Mouse (Mus musculus) forebrain, embryonic 13.5 days (tissue): ENCODE measurements at regions not wholly inside any gene's neighbourhood (a gene's known extent, or its start where the extent isn't known, plus 50 kb on each side); places are given as distances from the start of the nearest gene placed in this dataset.
A peak's percentile ranks its signal among the peaks of the same experiment; 100 is the strongest.

ENCODE experiments used
- ATAC-seq: fragments of 200-750 bp; cut with Nextera tagmentation; 2 replicates; pipeline ENCODE4 v1.8.0; 2017
- H3K27ac ChIP-seq: fragments of 300-500 bp; sonication (generic); 2 replicates; pipeline ENCODE4 v1.5.1; 2015; ENCODE audit warnings: inconsistent platforms, mild to moderate bottlenecking, moderate library complexity
- H3K27me3 ChIP-seq: fragments of 300-500 bp; sonication (generic); 2 replicates; pipeline ENCODE4 v1.6.1; 2015; ENCODE audit warnings: mild to moderate bottlenecking, inconsistent platforms
- H3K36me3 ChIP-seq: fragments of 300-500 bp; sonication (generic); 2 replicates; pipeline ENCODE4 v1.6.1; 2015; ENCODE audit warnings: mild to moderate bottlenecking, inconsistent platforms; ENCODE audit not compliant: poor library complexity, severe bottlenecking
- H3K4me1 ChIP-seq: fragments of 300-500 bp; sonication (generic); 2 replicates; pipeline ENCODE4 v1.6.1; 2015; ENCODE audit warnings: inconsistent platforms
- H3K4me2 ChIP-seq: fragments of 300-500 bp; sonication (generic); 2 replicates; pipeline ENCODE4 v1.6.1; 2015; ENCODE audit warnings: inconsistent platforms, mild to moderate bottlenecking, moderate library complexity
- H3K4me3 ChIP-seq: fragments of 300-500 bp; sonication (generic); 2 replicates; pipeline ENCODE4 v1.5.1; 2015; ENCODE audit warnings: mild to moderate bottlenecking, inconsistent platforms
- H3K9ac ChIP-seq: fragments of 300-500 bp; sonication (generic); 2 replicates; pipeline ENCODE4 v1.6.1; 2015; ENCODE audit warnings: mild to moderate bottlenecking, inconsistent platforms
- H3K9me3 ChIP-seq: fragments of 300-500 bp; sonication (generic); replicated peaks from 2 replicates; pipeline ENCODE4 v1.6.1; 2016; ENCODE audit warnings: inconsistent platforms
- WGBS: fragments of 180-500 bp; shearing (Covaris S2); methylation state at CpG from one replicate; pipeline ENCODE4 v1.1.7; 2015; 5-methylcytosine and 5-hydroxymethylcytosine counted together

DNA sequence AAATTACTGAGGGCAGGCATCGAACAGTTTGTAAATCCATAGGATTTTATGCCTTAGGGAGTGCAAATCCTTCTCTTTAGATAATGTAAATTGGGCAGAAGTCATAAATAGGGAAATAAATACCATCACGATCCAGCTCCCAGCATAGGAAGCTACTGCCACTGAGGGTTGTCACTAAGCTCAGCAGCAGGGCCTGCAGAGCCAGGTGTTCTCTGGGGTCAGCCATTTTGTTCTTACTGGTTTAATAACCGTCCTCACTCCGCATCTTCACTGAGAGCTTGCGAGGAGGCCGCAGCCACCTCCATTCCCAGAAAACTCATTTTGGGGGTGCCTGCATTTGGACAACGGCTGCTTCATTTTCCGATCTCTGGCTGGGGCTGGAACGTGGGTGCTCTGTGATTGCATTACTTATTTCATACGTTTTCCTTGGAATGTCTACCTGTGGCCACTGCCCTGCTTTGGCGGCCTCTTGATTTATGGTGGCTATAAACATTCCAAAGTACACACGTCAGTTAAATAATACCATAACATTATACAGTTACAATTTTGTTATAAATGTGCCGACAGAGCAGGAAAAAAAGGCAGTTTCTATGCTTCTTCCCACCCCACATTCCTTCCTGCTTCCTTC lies 97.9 kb upstream of the Stx16 start:
- Histone ChIP-seq H3K4me2 (no peak overlapping the region), H3K27me3 (no peaks in the 10 kb centered on the region), H3K4me1 (no peaks in the 10 kb centered on the region), H3K27ac (no peak overlapping the region), H3K4me3 (no peak overlapping the region), H3K9me3 (peaks cover 7% of the 10 kb centered on the region), H3K36me3 (no peaks in the 10 kb centered on the region), H3K9ac (no peak overlapping the region)
- 78% methylated on average over 13 of the region's 13 CpGs for WGBS
- no peak for ATAC-seq

DNA sequence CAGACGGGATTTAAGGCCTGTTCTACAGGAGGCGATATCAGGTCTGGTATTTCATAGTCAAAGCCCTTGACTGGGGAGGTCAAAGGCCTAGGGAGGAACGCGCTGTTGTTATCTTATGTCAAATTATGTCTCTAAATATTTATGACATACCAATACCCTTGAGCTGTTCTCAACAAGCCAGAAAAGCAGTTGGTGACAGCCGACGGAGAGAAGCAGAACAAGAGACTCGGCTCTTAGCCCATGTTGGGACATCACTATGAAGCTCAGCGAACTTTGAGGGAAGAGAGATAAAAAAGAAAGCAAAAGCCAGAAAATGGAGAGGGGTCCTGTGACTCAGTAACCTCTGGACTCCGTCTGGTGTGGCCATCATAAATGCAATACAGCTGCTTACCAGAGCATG lies 95.1 kb upstream of the Stx16 start:
- no peaks in the 10 kb centered on the region for H3K27me3 ChIP-seq
- H3K4me3 ChIP-seq = no peak overlapping the region
- no peak for ATAC-seq
- H3K4me2 ChIP-seq = no peak overlapping the region
- 93% methylated on average over 9 of the region's 9 CpGs for WGBS
- no peak overlapping the region for H3K27ac ChIP-seq
- no peak overlapping the region for H3K9ac ChIP-seq
- H3K9me3 ChIP-seq = no peaks in the 10 kb centered on the region; the same call in 1 of the 2 replicates
- H3K4me1 ChIP-seq = no peaks in the 10 kb centered on the region
- no peaks in the 10 kb centered on the region for H3K36me3 ChIP-seq

DNA sequence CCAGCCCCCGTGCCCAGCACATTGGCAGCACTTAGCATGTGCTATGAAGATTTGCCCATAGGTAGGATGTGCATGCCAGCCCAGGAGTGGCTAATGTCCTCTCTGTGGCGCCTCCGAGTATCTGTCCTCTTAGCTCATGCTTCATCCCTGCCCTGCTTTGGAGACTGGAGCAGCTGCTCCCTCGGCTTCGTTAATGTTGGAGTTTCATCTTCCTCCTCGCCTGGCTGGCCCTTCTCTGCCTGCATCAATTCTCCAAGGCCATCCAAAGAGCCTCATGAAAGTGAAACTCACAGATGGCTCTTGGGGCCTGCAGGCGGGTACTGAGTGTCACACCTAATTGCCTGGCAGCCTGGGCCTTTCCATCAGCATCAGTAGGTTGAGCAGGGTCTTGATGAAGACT lies 88.6 kb upstream of the Stx16 start:
- Histone ChIP-seq H3K4me1 (peaks cover 13% of the 10 kb centered on the region; the same call in 1 of the 2 replicates), H3K9me3 (no peaks in the 10 kb centered on the region; the same call in 1 of the 2 replicates), H3K27me3 (no peaks in the 10 kb centered on the region), H3K36me3 (no peaks in the 10 kb centered on the region), H3K9ac (no peak overlapping the region), H3K27ac (no peak overlapping the region), H3K4me3 (no peak overlapping the region), H3K4me2 (no peak overlapping the region)
- 88% methylated on average over 7 of the region's 7 CpGs for WGBS
- ATAC-seq = no peak

DNA sequence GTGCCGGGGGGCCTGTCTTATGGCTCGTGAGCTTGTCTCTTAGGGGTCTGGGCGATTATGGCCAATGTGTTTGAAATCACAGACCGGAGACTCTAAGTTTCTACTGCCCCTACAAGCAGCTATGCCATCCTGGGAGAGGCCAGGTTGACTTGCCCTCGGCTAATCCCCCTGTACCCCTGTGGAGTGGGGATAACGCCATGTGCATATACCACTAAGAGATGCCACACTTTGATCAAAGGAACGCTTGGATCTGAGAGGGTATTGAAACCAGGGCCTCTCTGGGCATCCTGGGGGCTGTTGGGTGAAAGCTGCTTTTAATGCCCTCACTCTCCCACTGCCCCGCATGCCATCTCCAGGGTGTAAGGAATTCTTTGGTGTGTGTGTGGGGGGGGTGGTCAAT lies 88.2 kb upstream of the Stx16 start:
- Histone ChIP-seq H3K27ac (no peak overlapping the region), H3K4me3 (no peak overlapping the region), H3K4me2 (no peak overlapping the region), H3K27me3 (no peaks in the 10 kb centered on the region), H3K4me1 (peaks cover 13% of the 10 kb centered on the region; the same call in 1 of the 2 replicates), H3K36me3 (no peaks in the 10 kb centered on the region), H3K9me3 (no peaks in the 10 kb centered on the region), H3K9ac (no peak overlapping the region)
- 86% methylated on average over 8 of the region's 8 CpGs for WGBS
- no peak for ATAC-seq

DNA sequence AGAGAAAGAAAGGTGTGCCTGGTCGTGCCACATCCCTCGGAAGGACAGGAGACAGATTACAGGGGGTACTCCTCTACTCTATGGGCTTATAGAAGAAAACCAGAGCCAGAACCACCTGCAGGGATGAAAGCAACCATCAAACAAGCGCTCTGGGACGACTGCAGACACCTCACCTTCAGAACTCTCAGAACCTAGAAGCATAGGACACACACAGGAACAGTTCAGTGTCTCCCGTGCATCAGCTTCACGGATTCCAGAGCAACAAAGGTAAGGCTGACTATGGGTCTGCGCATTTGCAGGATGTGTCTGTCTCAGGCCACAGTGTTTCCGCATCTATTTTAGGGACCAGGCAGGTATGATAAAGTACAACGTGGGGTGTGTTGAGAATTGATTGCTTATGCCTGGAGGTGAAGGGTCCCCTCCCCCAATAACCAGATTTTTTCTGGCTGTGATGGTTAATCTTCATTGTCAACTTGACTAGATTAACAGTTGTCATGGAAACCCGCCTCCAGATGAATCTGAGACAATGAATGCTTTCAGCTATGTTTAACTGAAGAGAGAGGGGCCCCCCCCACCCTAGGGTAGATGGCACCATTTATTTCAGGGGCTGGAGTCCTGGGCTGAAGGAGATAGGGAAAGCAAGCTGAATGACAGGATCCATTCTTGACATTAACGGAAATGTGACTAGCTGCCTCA lies 87.3 kb upstream of the Stx16 start:
- no peak overlapping the region for H3K9ac ChIP-seq
- H3K4me1 ChIP-seq = peaks cover 14% of the 10 kb centered on the region
- no peak overlapping the region for H3K4me3 ChIP-seq
- 70% methylated on average over 11 of the region's 11 CpGs for WGBS
- H3K27me3 ChIP-seq = no peaks in the 10 kb centered on the region
- no peak overlapping the region for H3K4me2 ChIP-seq
- ATAC-seq = no peak
- no peak overlapping the region for H3K27ac ChIP-seq
- no peaks in the 10 kb centered on the region for H3K9me3 ChIP-seq
- no peaks in the 10 kb centered on the region for H3K36me3 ChIP-seq

DNA sequence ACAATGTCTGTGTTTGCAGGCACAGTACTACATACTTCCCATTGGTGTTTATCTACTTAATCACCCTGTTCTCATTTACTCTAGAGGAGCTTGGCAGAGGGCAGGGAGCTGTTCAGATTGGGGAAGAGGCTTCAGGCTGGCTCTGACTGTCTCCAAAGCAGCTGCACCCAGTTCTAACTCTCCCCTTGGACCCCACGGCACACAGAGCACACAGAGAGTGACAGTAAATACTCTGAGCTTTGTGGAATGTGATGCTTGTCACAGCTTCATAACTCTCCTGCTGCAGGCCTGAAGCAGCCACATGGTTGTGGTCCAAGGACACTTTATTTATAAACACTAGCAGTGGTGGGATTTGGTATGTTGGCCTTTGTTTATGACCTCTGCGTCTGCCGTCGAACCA lies 85.4 kb upstream of the Stx16 start:
- no peak overlapping the region for H3K27ac ChIP-seq
- 93% methylated on average over 4 of the region's 4 CpGs for WGBS
- no peaks in the 10 kb centered on the region for H3K9me3 ChIP-seq
- no peak overlapping the region for H3K4me2 ChIP-seq
- H3K27me3 ChIP-seq = no peaks in the 10 kb centered on the region
- no peak overlapping the region for H3K4me3 ChIP-seq
- peaks cover 24% of the 10 kb centered on the region for H3K4me1 ChIP-seq
- ATAC-seq = no peak
- no peak overlapping the region for H3K9ac ChIP-seq
- no peaks in the 10 kb centered on the region for H3K36me3 ChIP-seq

DNA sequence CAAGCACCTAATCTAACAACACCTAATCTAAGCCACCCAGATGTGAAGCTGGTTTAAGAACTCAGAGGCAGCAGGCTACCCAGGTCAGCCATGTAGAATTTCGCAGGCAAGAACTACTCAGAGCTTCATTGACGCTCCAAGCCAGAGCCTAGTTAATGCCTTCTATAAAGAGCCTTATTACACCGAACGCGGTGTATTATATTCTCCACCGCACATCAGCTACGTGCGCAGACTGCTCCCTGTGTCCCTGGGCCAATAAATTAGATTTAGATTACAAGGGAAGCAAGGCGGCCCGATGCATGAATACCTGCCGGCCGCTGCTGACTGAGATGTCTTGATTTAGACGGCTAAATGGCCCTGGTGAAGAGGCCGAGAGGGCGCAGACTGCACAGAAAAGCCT lies 84.7 kb upstream of the Stx16 start:
- H3K4me1 ChIP-seq = peaks cover 24% of the 10 kb centered on the region
- H3K4me3 ChIP-seq = no peak overlapping the region
- no peaks in the 10 kb centered on the region for H3K9me3 ChIP-seq
- no peaks in the 10 kb centered on the region for H3K36me3 ChIP-seq
- 90% methylated on average over 15 of the region's 15 CpGs for WGBS
- H3K27me3 ChIP-seq = no peaks in the 10 kb centered on the region
- no peak overlapping the region for H3K9ac ChIP-seq
- no peak overlapping the region for H3K4me2 ChIP-seq
- H3K27ac ChIP-seq = no peak overlapping the region; the same call in 1 of the 2 replicates
- no peak for ATAC-seq

DNA sequence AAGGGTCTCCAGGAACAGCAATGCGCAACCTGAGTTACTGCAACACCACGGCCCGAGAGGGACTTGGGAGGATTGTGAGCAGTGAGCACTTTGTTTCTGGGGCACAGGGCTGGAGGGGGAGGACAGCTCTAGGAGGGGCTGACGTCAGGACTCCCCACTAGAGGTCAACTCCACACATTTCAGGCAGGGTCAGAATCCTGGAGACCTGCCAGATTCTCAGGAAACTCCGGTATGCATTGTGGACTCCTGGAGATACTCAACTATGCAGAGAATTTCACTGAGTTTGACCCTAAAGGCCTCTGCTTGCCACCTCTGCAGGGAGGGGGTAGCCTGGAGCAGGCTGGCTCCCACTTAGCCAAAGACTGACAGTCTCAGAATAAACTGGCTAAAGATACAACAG lies 84.1 kb upstream of the Stx16 start:
- Histone ChIP-seq H3K4me3 (no peak overlapping the region), H3K27ac (no peak overlapping the region), H3K4me2 (no peak overlapping the region), H3K9me3 (no peaks in the 10 kb centered on the region), H3K27me3 (no peaks in the 10 kb centered on the region), H3K9ac (no peak overlapping the region), H3K4me1 (peaks cover 24% of the 10 kb centered on the region), H3K36me3 (no peaks in the 10 kb centered on the region)
- WGBS = 50% methylated on average over 5 of the region's 5 CpGs
- peak; percentile 42 for ATAC-seq

DNA sequence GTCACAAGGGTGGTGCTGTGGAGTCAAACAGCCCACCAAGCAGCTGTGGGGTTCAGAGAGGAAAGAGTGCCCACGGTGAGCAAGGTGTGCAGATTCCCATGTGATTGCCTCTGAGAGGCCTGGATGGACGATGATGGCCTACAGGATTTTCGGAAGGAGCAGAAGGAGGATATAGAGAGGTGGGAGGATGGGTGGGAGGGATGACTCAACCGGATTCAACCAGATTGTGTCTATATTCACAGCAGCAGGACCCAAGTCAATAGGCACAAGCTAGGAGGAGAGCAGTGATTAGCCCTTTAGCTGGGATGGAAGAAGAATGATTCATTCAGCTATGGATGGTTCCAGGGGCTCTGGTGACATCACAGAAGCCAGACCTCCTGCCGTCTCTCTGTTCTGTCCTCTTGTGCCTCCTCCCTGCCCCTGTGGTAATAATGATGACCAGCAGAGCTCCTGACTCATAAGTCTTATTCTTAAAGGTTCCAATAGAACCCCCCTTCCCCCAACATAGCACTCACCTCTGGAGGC lies 82.6 kb upstream of the Stx16 start:
- Histone ChIP-seq H3K4me2 (no peak overlapping the region), H3K4me1 (peaks cover 24% of the 10 kb centered on the region), H3K9me3 (no peaks in the 10 kb centered on the region), H3K9ac (no peak overlapping the region), H3K4me3 (no peak overlapping the region), H3K27ac (no peak overlapping the region), H3K36me3 (no peaks in the 10 kb centered on the region), H3K27me3 (no peaks in the 10 kb centered on the region)
- 84% methylated on average over 5 of the region's 5 CpGs for WGBS
- no peak for ATAC-seq

DNA sequence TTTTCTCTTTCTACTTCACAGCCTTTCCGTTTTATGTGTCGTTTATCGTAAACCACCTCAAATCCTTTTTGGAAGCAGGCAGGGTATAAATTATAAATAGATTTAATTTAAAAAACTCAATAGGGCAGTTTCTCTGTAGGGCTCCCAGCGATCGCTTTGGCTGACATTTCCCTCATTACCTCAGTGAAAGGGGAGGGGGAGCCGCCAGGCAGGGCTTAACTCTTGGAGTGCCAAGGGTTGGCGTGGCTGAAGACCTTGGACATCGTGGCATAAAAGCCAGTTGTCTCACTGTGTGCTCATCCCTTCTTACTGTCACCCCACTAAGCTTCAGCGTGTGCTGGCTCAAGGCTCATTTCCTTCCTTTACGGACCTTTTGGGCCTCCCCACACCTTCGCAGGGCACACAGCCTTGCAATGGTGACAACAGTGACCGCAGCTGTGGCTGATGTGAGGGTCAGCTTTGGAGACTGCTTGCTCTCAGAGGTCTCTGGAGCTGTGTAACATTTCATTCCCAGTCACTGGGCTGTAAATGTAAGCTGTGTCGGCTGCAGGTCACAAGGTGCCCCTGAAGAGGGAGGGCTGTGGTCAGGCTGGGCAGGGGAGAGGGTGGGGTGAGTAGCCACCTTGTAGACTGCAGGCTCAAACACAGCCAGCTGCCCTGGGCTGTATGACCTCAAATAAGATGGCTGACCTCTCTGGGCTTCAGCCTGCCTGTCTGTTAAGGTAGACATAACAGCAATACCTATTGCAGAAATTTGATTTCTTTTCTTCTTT lies 81.6 kb upstream of the Stx16 start:
- no peaks in the 10 kb centered on the region for H3K27me3 ChIP-seq
- 32% methylated on average over 13 of the region's 13 CpGs for WGBS
- peaks cover 19% of the 10 kb centered on the region for H3K4me1 ChIP-seq
- H3K27ac ChIP-seq = no peak overlapping the region
- H3K4me2 ChIP-seq = 0 out of 2 replicates have a peak overlapping the region, but pooled peaks have one; percentile 4
- no peak overlapping the region for H3K4me3 ChIP-seq
- H3K9ac ChIP-seq = no peak overlapping the region
- H3K36me3 ChIP-seq = no peaks in the 10 kb centered on the region
- H3K9me3 ChIP-seq = no peaks in the 10 kb centered on the region
- ATAC-seq = peak; percentile 33; the same call in 1 of the 2 replicates

DNA sequence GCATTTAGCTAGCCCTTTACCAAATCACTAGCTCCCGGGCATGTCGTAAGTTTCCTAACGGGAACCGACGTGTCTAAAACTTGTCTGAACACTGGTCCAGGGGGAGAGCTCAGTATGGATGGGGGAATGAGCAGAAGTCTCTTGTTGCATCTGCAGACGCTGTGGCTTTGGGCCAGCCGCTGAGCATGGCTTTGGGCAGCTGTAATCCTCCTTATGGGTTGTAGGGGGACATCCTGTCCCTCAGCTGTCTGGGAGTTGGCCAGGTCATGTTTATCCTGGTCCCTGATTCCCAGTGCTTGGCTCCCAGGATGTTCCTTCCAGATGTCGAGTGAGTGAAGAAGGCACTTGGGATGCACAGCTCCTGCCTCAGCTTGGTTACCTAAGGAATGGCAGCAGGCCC lies 71.4 kb upstream of the Stx16 start:
- H3K9me3 ChIP-seq = no peaks in the 10 kb centered on the region; the same call in 1 of the 2 replicates
- H3K27ac ChIP-seq = no peak overlapping the region
- no peaks in the 10 kb centered on the region for H3K27me3 ChIP-seq
- no peak overlapping the region for H3K9ac ChIP-seq
- peaks cover 16% of the 10 kb centered on the region for H3K4me1 ChIP-seq
- no peaks in the 10 kb centered on the region for H3K36me3 ChIP-seq
- no peak overlapping the region for H3K4me3 ChIP-seq
- H3K4me2 ChIP-seq = no peak overlapping the region
- ATAC-seq = no peak
- WGBS = 86% methylated on average over 8 of the region's 8 CpGs

DNA sequence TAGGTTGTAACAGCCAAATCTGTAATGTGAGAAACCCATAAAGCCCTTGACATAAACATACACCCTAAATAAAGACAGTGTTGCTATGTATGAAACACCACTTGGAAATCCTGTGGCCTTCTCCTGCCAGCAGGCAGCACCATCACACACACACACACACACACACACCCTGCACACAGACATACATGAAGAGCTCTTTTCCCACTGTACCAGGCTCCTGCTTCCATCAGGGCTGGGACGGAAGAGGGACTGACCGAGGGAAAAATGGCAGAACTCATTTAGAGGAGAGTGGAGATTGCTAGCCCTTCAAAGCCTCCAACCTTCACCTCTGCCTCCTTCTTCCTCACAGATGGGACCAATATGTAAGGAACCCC lies 68.1 kb upstream of the Stx16 start:
- Histone ChIP-seq H3K4me1 (peaks cover 16% of the 10 kb centered on the region), H3K9me3 (no peaks in the 10 kb centered on the region; the same call in 1 of the 2 replicates), H3K4me3 (no peak overlapping the region), H3K36me3 (no peaks in the 10 kb centered on the region), H3K27ac (peak overlapping the region; percentile 12; the same call in 1 of the 2 replicates), H3K4me2 (0 out of 2 replicates have a peak overlapping the region, but pooled peaks have one; percentile 14), H3K9ac (0 out of 2 replicates have a peak overlapping the region, but pooled peaks have one; percentile 21), H3K27me3 (no peaks in the 10 kb centered on the region)
- WGBS = 62% methylated on average over 2 of the region's 2 CpGs
- ATAC-seq = peak; percentile 8; the same call in 1 of the 2 replicates
